Mouse (Mus musculus) gastrocnemius, adult 2 months (tissue): ENCODE results near the gene Stk4. TPM values are rescaled to one million over a fixed set of nuclear protein-coding genes. Genes with fewer than 3 reads are reported as not detected.
A peak's percentile ranks its signal among the peaks of the same experiment; 100 is the strongest.
"Not testable (repeated sequence)": the region's sequence is repeated elsewhere in the genome, so short reads cannot be mapped to it uniquely, and the experiment has no call there.

Experiments used
- DNase-seq: peaks from one replicate; pipeline ENCODE4 v3.0.0; 2022
- H3K27ac ChIP-seq: fragments of 200-600 bp; 2 replicates; pipeline ENCODE4 v1.8.1; 2022; ENCODE audit warnings: mild to moderate bottlenecking
- H3K4me3 ChIP-seq: fragments of 200-600 bp; 2 replicates; pipeline ENCODE4 v1.8.1; 2022; ENCODE audit warnings: mild to moderate bottlenecking, moderate library complexity
- CTCF ChIP-seq: fragments of 200-600 bp; IDR thresholded peaks from 2 replicates; pipeline ENCODE4 v1.8.1; 2022; ENCODE audit warnings: antibody characterized with exemption, mild to moderate bottlenecking, moderate library complexity
- intact Hi-C: fragments of 180-260 bp; cut with DNase I; formaldehyde crosslinking; loops from one replicate; pipeline ENCODE4 v1.15.1; 2025
- total RNA-seq, 2 experiments: library from RNA; stranded (reverse); gene quantifications; 2 replicates each; pipeline ENCODE4 v1.2.3; 2021

Stk4 gene
- total RNA-seq, 2 experiments from 2014 or later = 6.8 to 8.7 TPM

DNA sequence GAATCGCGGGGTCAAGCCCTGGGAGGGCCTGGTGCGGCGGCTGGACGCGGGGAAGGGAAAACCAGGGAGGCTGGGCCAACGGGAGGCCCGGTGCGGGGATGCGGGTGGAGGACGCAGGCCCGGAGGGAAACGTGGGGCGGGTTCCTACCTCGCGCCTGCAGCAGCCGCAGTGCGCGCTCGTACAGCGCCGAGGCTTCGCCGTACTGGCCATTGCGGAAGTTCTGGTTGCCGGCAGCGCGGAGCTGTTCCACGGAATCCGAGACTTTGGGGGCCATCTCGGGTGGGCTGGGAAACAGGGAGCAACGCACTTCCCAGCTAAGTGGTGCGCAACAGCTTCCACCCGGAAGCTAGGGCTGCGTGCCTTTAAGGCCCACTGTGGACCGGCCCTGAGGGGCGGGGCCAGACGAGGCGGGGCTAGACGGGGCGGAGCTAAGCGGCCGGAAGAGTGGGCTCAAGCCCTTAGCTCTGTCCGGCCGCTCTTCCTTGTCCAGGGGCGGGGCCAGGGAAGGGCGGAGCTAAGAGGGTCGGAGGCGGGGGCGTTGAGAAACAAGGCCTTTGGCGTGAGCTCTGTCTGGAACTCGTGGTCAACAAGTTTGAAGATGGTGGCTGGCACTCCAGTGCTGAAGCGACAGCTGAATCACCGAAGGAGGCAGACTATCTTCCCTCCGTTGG, 779 bp downstream of the Stk4 start, which contains the start of gene Tomm34:
Gene Tomm34 (minus strand): TSS at position 405 of the 672 bp plus-strand sequence.
- Histone ChIP-seq H3K4me3 (peak within 1 kb of the TSS; percentile 99), H3K27ac (peak within 1 kb of the TSS; percentile 90)
- no peak for TF ChIP-seq CTCF
- intact Hi-C loops = loop anchor here (5.0 kb wide), 1 partner anchor 74 kb away; no protein-coding TSS in a partner anchor
- peak; percentile 98 for DNase-seq

DNA sequence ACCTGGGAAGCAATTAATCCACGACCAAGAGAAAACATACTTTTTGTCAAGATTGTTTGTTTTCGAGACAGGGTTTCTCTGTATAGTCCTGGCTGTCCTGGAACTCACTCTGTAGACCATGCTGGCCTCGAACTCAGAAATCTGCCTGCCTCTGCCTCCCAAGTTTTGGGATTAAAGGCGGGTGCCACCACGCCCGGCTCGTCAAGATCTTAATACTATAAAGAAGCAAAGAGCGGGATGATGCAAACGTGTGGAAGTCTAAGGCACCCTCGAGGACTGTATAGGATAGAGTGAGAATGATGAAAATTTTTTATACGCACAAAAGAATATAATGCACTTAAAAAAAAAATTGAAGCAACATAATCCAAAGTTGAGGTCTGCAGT, 1.3 kb downstream of the Stk4 start:
- H3K4me3 ChIP-seq = peak overlapping the region; percentile 99
- intact Hi-C loops = loop anchor here (5.0 kb wide), 1 partner anchor 74 kb away; no protein-coding TSS in a partner anchor
- H3K27ac ChIP-seq = peak overlapping the region; percentile 90
- DNase-seq = not testable (repeated sequence)

DNA sequence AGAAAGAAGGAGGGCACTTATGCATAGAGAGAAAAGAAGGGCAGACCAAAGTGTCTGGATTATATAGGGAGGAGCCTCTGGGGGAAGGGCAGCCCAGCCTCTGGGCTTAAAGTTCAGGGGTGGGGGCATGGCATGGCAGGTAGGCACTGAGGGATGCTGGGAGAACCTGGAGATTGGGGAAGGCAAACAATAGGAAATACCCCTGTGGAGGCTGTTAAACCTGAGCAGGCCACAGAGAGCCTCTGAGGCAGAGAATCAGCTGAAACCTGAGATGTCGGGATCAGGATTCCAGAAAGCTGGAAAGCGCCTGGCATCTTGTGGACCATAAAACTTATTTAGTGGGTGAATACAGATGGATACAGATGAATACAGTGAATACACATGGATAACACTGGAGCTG, 2.0 kb downstream of the Stk4 start:
- no peak for DNase-seq
- Histone ChIP-seq H3K27ac (no peak overlapping the region), H3K4me3 (no peak overlapping the region)
- TF ChIP-seq CTCF = no peak
- intact Hi-C loops = loop anchor here (5.0 kb wide), 1 partner anchor 75 kb away; no protein-coding TSS in a partner anchor

DNA sequence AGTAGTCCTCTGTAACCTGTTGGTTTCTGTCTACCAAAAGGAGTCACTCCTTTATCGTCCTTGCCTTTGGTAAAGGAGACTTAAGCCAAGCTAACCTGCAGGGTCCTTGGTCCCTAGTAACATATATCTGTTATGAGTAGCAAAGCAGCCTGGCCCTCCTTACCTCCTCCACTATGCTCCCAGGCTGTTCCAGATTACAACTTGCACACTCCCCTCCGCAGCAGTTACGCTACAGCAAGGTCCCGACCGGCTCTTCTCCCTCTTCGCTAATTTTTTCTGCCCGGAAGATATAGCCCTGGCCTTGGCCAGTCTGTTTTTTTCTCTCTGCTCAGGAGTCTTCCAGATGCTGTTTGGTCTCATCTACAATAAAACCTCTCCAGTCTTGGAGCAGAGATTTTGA, 3.0 kb downstream of the Stk4 start:
- intact Hi-C loops = loop anchor here (5.0 kb wide), 1 partner anchor 76 kb away; no protein-coding TSS in a partner anchor
- TF ChIP-seq CTCF = no peak
- DNase-seq = no peak
- peak overlapping the region; percentile 31; the same call in 1 of the 2 replicates for H3K27ac ChIP-seq
- H3K4me3 ChIP-seq = no peak overlapping the region

DNA sequence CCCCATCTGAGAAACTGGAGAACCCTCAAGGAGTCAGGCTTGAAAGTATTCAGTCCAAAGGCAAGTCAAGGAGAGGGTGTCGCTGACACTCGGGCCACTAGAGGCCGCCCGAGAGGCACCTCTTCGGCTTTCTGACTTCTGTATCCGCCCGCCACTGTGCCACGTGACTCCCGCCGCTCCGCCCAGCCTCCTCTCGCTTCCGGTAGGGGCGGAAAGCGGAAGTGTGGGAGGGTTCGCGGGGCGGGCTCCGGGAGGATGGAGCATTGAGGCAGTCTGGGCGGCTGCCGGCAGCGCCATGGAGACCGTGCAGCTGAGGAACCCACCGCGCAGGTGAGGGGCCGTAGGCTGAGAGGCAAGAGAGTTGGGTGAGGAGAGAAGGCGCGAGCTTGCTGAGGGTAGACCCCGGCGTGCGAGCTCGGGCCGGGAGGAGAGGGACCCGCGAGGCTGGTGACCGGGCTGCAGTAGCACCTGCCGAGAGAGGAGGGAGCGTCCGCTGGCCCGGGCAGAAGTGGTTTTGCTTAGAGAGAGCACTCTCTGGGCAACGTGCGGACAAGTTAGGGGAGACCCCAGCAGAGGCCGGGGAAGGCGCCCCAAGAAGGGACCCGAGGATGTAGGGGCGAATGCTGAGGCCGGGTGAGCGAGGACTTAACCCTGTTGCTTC, 3.9 kb downstream of the Stk4 start:
- Histone ChIP-seq H3K4me3 (peak overlapping the region; percentile 99), H3K27ac (peak overlapping the region; percentile 83)
- TF ChIP-seq CTCF = peak; percentile 95
- DNase-seq = peak; percentile 99
- intact Hi-C loops = loop anchor here (5.0 kb wide), 1 partner anchor 77 kb away; no protein-coding TSS in a partner anchor

DNA sequence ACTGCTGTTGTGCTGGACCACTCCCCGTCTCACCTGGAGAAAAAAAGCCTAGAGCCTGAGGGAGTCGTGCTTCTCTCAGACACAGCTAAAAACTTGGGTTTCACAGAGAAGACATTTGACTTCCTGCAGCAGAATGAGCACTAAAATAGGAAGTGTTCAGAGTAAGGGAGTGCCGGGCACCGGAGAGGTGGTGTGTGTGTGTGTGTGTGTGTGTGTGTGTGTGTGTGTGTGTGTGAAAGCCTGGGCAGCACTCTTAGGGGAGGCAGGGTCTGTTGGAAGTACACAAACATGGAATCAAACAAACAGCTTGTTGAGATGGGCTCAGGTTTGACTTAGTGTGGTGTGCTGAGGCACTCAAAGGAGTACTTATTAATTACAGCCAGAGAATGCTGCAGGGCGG, 5.0 kb downstream of the Stk4 start:
- Histone ChIP-seq H3K27ac (no peak overlapping the region), H3K4me3 (peak overlapping the region; percentile 99)
- DNase-seq = no peak
- intact Hi-C loops = no loop called here
- TF ChIP-seq CTCF = no peak

DNA sequence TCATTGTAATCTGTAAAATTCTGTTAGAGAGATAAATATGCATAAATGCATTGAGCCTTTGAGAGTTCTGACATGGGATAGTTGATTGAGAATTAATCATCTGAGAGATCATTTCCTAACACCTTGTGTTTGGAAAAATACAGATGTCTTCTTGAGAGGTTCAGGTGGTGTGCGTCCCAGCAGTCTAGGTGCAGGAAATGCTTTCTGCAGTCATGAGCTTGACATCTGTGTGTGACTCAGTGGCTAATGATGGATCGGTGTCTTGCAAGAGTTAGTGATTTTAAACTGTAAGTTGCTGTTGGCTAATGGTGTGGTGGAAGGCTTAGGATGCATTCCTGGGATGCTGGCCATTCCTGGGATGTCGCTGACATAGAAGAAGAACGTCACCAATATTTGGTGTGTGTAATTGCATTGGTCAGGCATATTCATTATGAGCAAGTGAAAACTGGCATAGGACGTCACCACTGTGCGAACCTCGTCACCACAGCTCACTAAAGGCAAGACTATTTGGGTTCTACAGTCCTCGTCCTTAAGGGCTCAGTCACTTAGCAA, 6.8 kb downstream of the Stk4 start:
- no peak for DNase-seq
- intact Hi-C loops = no loop called here
- no peak overlapping the region for H3K4me3 ChIP-seq
- H3K27ac ChIP-seq = no peak overlapping the region
- no peak for TF ChIP-seq CTCF

DNA sequence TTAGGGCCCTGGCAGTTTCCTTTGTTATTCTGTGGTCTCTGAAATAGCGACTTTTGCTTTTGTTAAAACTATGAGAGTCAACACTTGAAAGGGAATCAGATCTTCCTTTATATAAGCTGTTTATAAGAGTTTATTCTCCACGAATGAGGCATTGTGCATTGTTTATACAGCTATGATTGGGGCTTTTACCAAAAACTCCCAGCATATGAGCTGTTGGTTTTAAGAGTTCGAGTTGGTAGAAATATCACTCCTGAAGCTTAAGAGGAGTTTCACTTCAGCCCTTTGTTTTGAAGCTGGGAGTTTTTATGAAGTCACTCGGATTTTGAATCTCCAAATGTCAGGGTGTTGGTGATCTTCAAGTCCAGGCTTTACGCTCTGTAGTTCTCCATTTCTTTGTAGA, 7.8 kb downstream of the Stk4 start:
- no peak for TF ChIP-seq CTCF
- no peak overlapping the region for H3K4me3 ChIP-seq
- no peak for DNase-seq
- H3K27ac ChIP-seq = no peak overlapping the region
- intact Hi-C loops = no loop called here

DNA sequence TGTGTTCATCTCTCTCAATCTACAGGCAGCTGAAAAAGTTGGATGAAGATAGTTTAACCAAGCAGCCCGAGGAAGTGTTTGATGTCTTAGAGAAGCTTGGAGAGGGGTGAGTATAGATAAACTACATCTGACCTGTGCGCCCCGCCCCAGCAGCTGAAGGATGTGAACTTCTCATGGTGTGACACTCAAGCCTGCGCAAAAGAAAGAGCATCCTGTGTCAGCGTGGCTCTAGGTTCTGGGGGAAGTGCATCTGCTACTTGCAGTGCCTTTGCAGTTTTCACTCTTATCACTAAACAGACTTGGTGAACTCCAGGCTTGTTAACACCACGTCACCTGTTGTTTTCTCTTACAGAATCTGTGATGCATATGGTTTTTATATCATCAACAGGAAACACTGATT, 9.4 kb downstream of the Stk4 start:
- intact Hi-C loops = no loop called here
- no peak for DNase-seq
- Histone ChIP-seq H3K27ac (no peak overlapping the region), H3K4me3 (no peak overlapping the region)
- no peak for TF ChIP-seq CTCF

DNA sequence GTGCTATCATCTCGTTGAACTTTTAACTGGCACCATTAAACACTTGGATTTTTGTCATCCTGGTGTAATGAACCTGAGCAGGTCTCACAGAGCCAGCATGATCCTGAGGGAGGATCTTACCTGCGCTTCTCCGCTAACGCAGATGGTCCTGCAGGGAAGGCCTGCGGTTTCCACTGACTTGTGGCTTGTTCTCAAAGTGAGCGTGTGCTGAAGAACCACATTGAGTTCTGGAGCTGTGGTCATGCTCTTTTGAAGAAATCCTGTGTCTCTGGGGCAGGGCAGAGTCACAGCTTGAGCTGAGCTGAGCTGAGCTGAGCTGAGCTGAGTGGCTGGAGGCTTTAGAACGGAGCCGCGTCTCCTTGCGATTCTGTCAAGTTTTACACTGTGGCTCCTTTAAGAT, 11.5 kb downstream of the Stk4 start:
- intact Hi-C loops = no loop called here
- TF ChIP-seq CTCF = no peak
- H3K27ac ChIP-seq = peak overlapping the region; percentile 59; the same call in 1 of the 2 replicates
- H3K4me3 ChIP-seq = no peak overlapping the region
- no peak for DNase-seq

DNA sequence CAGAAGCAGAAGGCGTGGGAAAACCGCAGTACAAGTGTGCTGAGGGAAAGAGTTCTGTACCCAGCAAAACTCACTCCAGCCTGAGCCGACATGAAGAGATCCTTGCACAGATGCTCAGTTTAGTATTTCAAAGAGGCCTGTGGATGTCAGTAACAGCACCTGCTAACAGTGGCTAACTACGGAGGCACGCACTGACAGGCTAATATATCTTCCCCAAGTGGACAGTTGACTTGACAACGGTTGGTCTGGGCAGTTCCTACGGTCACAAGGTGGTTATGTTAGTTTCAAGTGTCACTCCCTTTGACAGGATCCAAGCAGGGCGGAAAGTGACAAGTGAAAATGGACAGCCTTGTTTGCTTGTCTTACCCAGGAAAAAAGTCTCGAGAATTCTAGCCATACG, 12.1 kb downstream of the Stk4 start:
- intact Hi-C loops = no loop called here
- peak; percentile 65 for DNase-seq
- peak overlapping the region; percentile 59 for H3K27ac ChIP-seq
- TF ChIP-seq CTCF = no peak
- H3K4me3 ChIP-seq = no peak overlapping the region

DNA sequence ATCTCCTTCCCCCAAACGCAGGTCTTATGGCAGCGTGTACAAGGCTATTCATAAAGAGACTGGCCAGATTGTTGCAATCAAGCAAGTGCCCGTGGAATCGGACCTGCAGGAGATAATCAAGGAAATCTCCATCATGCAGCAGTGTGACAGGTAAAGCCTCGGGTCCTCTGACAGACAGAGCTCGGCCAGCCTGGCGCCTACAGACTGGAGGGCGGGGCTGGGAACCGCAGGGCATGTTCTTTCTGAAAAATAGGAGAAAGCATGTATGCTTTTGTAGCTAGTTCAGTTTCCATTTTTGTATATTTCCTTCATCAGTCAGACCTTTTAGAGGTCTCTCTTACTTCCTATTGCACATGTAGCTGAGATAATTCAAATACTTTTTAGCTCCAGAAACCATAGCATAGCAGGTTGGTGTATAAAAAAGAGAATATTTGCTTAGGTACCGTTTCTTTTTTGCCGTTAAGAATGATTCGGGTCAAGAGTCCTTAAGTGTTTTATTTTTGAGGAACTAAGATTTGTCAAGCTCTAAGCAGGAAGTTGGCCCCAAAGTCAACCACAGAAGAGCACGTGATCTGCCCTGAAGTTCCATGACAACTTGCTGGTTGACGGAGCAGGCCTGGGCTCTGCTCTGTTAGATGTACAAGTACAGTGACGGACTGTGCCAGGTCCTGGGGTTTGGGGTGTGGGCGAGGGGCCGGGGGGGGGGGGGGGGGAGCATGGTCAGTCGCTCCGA, 13.7 kb downstream of the Stk4 start:
- no peak for TF ChIP-seq CTCF

DNA sequence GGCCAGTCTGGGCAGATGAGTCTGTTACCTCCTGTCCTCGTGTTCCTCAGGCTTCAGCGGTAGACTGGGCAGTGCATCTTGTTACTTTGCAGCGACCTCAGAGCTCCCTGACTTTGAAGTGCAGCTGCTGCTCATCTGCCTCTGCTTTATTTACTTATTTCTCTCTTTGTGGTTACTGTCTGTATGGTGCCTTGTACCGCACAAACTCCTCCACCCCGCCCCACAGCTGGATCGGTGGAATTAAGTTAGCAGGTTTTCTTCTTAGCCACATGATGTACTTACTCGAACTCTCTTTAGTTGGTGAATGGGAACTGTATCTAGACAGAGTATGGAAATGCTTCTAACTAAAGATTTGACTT, 14.2 kb downstream of the Stk4 start:
- no peak overlapping the region for H3K27ac ChIP-seq
- no peak for DNase-seq
- intact Hi-C loops = no loop called here
- TF ChIP-seq CTCF = no peak
- H3K4me3 ChIP-seq = no peak overlapping the region

More for the DNA sequence above, 13.7 kb downstream of the Stk4 start:
- intact Hi-C loops = no loop called here
- no peak overlapping the region for H3K4me3 ChIP-seq
- H3K27ac ChIP-seq = no peak overlapping the region
- no peak for DNase-seq
